Mouse (Mus musculus) kidney, postnatal 0 days (tissue): ENCODE measurements around the gene Tdg. TPM values are rescaled to one million over a fixed set of nuclear protein-coding genes. Genes with fewer than 3 reads are reported as not detected.

Source experiments
- ATAC-seq: fragments of 200-750 bp; cut with Nextera tagmentation; replicated peaks from 2 replicates; pipeline ENCODE4 v1.8.0; 2017; ENCODE audit warnings: low read depth, moderate number of reproducible peaks, moderate TSS enrichment, moderate library complexity; ENCODE audit not compliant: low FRiP score
- DNase-seq: peaks from one replicate; pipeline ENCODE4 v3.0.0-alpha.2; 2016; ENCODE audit warnings: low spot score
- H3K27ac ChIP-seq: fragments of 300-500 bp; sonication (generic); 2 replicates; pipeline ENCODE4 v1.5.1; 2014; ENCODE audit warnings: mild to moderate bottlenecking
- H3K27me3 ChIP-seq: fragments of 300-500 bp; sonication (generic); 2 replicates; pipeline ENCODE4 v1.6.1; 2014; ENCODE audit warnings: low read length, mixed read lengths; ENCODE audit not compliant: insufficient read depth
- H3K36me3 ChIP-seq: fragments of 300-500 bp; sonication (generic); 2 replicates; pipeline ENCODE4 v1.6.1; 2014; ENCODE audit warnings: low read length, mixed read lengths; ENCODE audit not compliant: insufficient read depth
- H3K4me1 ChIP-seq: fragments of 300-500 bp; sonication (generic); replicated peaks from 2 replicates; pipeline ENCODE4 v1.6.1; 2014; ENCODE audit warnings: antibody characterized with exemption, low read length, mixed read lengths; ENCODE audit not compliant: insufficient read depth
- H3K4me2 ChIP-seq: fragments of 300-500 bp; sonication (generic); 2 replicates; pipeline ENCODE4 v1.6.1; 2014; ENCODE audit warnings: mild to moderate bottlenecking, low read length, moderate library complexity, mixed read lengths
- H3K4me3 ChIP-seq: fragments of 300-500 bp; sonication (generic); replicated peaks from 2 replicates; pipeline ENCODE4 v1.5.1; 2014; ENCODE audit warnings: low read depth, low read length
- H3K9ac ChIP-seq: fragments of 300-500 bp; sonication (generic); 2 replicates; pipeline ENCODE4 v1.6.1; 2014; ENCODE audit warnings: low read depth, low read length
- H3K9me3 ChIP-seq: fragments of 300-500 bp; sonication (generic); replicated peaks from 2 replicates; pipeline ENCODE4 v1.6.1; 2016; ENCODE audit warnings: low read length, inconsistent platforms, mixed read lengths
- CTCF ChIP-seq: IDR thresholded peaks from 2 replicates; pipeline ENCODE4 v1.5.1; 2016; ENCODE audit warnings: antibody characterized with exemption, low read depth, mild to moderate bottlenecking, moderate library complexity
- WGBS: fragments of 180-500 bp; shearing (Covaris S2); extraction: QIAGEN DNeasy Blood & Tissue Kit; methylation state at CpG from one replicate; pipeline ENCODE4 v1.1.7; 2014; 5-methylcytosine and 5-hydroxymethylcytosine counted together
- polyA plus RNA-seq: library from polyadenylated mRNA; unstranded; fragments of >200 nt; fragmentation: Nextera tagmentation; extraction: Ambion mirVana; gene quantifications from 2 replicates; pipeline ENCODE4 v1.2.1, GENCODE M21; 2015

Tdg gene
- polyA plus RNA-seq, 1 experiment from 2014 or later, result 94.4 TPM

DNA sequence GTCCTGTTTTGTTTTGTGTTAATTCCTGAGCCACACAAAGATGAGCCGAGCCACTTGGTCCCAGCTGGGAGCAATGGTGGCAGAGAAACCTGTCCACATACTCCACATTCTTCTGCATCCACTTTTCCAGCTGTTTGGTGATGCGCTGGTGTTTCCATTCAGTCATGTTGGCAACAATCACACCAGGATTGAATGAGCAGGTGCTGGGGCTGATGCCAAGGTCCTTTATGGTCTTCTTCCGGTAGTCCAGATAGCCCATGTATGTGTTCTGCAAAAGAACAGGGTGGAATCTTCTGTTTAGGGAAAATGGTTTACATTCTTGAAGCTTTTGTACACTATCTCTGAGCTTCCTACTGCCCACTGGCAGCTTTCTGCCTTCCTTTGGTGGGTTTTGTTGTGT, 25.0 kb downstream of the Tdg start:
- DNase-seq (no peak), ATAC-seq (no peak)
- Histone ChIP-seq H3K27me3 (no peaks in the 10 kb centered on the region), H3K36me3 (peaks cover 4% of the 10 kb centered on the region; the same call in 1 of the 2 replicates), H3K27ac (no peak overlapping the region), H3K4me1 (no peaks in the 10 kb centered on the region), H3K4me2 (no peak overlapping the region), H3K9me3 (no peaks in the 10 kb centered on the region), H3K4me3 (no peak overlapping the region), H3K9ac (no peak overlapping the region)
- WGBS, result 89% methylated on average over 3 of the region's 3 CpGs
- no peak for TF ChIP-seq CTCF

DNA sequence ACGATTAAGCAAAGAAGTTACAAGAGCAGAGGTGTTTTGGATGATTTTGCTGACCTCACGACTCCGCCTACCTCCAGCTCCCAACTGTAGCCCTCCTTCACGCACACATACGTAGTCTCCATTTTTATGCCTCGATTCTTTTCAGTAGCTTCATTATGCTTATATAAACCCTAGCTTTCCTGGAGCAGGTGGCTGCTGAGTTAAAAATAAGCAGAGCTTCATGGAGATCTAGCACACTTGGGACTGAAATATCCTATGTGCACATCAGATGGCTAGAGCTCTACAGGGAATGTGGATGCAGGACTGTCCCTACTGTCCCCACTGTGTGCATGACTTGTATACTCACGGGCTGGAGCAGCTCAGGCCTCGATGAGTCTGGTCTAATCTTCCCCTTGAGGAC, 32.2 kb downstream of the Tdg start:
- Histone ChIP-seq H3K4me3 (no peak overlapping the region), H3K27ac (no peak overlapping the region), H3K9me3 (no peaks in the 10 kb centered on the region), H3K36me3 (no peaks in the 10 kb centered on the region), H3K4me2 (no peak overlapping the region), H3K4me1 (no peaks in the 10 kb centered on the region), H3K27me3 (no peaks in the 10 kb centered on the region), H3K9ac (no peak overlapping the region)
- no peak for TF ChIP-seq CTCF
- 82% methylated on average over 8 of the region's 8 CpGs for WGBS
- DNase-seq, result no peak
- no peak for ATAC-seq

GRCm38 (mm10) chr10:82662267-82662990, 32.8 kb downstream of the Tdg start:
- no peaks in the 10 kb centered on the region for H3K36me3 ChIP-seq
- ATAC-seq (no peak), DNase-seq (no peak)
- H3K4me1 ChIP-seq, result no peaks in the 10 kb centered on the region
- H3K9me3 ChIP-seq, result no peaks in the 10 kb centered on the region
- no peak overlapping the region for H3K4me3 ChIP-seq
- H3K27ac ChIP-seq, result no peak overlapping the region
- TF ChIP-seq CTCF, result no peak
- 76% methylated on average over 14 of the region's 14 CpGs for WGBS
- H3K4me2 ChIP-seq, result no peak overlapping the region
- no peaks in the 10 kb centered on the region for H3K27me3 ChIP-seq
- no peak overlapping the region for H3K9ac ChIP-seq

DNA sequence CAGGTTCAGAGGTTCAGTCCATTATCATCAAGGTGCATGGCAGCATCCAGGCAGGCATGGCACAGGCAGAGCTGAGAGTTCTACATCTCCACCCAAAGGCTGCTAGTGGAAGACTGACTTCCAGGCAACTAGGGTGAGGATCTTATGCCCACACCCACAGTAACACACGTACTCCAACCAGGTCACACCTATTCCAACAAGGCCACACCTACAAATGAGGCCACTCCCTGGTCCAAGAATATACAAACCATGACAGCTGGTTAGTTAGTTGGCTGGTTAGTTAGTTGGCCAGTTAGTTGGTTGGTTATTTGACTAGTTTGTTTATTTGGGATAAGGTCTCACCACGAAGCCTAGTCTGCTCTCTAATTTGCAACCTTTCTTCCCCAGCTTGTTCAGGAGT, 33.7 kb downstream of the Tdg start:
- DNase-seq (no peak), ATAC-seq (no peak)
- Histone ChIP-seq H3K4me2 (no peak overlapping the region), H3K36me3 (no peaks in the 10 kb centered on the region), H3K27me3 (no peaks in the 10 kb centered on the region), H3K4me1 (no peaks in the 10 kb centered on the region), H3K9ac (no peak overlapping the region), H3K4me3 (no peak overlapping the region), H3K9me3 (no peaks in the 10 kb centered on the region), H3K27ac (no peak overlapping the region)
- no peak for TF ChIP-seq CTCF
- 82% methylated on average over 2 of the region's 2 CpGs for WGBS

GRCm38 (mm10) chr10:82665951-82666350, 36.3 kb downstream of the Tdg start:
- no peaks in the 10 kb centered on the region for H3K4me1 ChIP-seq
- DNase-seq (no peak), ATAC-seq (no peak)
- TF ChIP-seq CTCF, result no peak
- no peak overlapping the region for H3K4me2 ChIP-seq
- H3K27ac ChIP-seq, result no peak overlapping the region
- no peaks in the 10 kb centered on the region for H3K27me3 ChIP-seq
- no peaks in the 10 kb centered on the region for H3K9me3 ChIP-seq
- no peak overlapping the region for H3K4me3 ChIP-seq
- no peaks in the 10 kb centered on the region for H3K36me3 ChIP-seq
- WGBS, result 64% methylated on average over 3 of the region's 3 CpGs
- no peak overlapping the region for H3K9ac ChIP-seq

DNA sequence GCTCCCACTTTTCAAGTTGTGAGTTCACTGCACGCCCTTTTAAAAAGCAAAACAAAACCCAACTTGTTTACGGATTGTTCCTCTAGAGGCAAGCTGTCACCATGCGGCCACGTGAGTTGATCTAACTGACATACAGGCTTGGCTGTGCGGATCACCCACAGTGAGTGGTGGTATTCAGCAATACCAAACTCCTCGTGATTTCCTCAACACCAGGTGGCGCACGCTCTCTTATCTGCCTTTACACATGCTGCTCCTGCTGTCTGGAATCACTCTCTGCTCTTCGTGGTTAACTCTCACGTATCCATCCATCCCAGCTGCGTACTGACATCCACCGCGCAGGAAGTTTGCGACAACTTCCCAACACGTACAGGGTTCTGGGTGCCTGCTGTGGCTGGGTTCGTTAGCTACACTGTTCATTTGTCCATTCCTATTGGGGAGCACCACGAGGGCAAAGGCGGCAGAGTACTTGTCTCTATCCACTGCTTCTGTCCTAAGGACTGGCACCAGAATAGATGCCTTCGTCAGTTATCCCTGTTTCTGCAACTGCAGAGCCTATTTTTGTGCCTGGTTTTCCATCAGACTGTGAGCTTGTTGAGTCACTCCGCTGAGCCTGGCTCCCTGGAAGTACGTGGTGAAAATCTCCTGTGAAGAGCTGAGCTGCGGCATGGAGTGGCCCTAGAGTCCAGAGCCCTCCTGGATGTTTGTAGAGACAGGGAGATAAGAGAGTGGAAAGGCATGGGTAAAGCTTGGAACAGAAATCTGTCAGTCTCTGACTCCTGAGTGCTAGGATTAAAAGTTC, 37.0 kb downstream of the Tdg start:
- ATAC-seq (peak; percentile 73; the same call in 1 of the 2 replicates), DNase-seq (peak; percentile 94)
- no peaks in the 10 kb centered on the region for H3K36me3 ChIP-seq
- no peak overlapping the region for H3K9ac ChIP-seq
- 18% methylated on average over 22 of the region's 22 CpGs for WGBS
- no peaks in the 10 kb centered on the region for H3K27me3 ChIP-seq
- H3K27ac ChIP-seq, result no peak overlapping the region
- no peaks in the 10 kb centered on the region for H3K4me1 ChIP-seq
- H3K4me3 ChIP-seq, result no peak overlapping the region
- H3K4me2 ChIP-seq, result peak overlapping the region; percentile 38
- peak; percentile 88 for TF ChIP-seq CTCF
- no peaks in the 10 kb centered on the region for H3K9me3 ChIP-seq
